14 mouse cellular contexts compared by ENCODE assay signal in the genomic region with DNA sequence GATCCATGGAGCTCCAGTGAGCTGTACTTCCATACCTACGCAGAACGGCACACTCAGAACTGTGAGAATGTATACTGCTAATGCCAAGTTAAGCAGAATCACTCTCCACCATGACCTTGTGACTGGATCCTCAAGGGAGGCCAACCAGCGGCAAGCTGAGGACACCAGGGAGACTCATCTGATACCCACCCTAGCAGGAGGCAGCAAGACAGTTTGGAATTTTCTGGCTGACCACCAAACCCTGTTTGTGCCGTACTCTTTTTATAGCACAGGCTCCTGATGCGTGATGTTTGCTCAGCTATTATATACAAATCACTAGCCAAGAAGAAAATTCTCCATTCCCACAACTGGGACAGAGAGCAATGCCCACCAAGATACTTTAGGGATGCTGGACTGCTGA. TPM values are rescaled to one million over a fixed set of nuclear protein-coding genes. Genes with fewer than 3 reads are reported as not detected.
DNase-seq lines count a peak whose midpoint lies in the region; ATAC-seq and TF ChIP-seq lines count a peak whose summit lies in the region.
"Had no signal": no experiment of that assay in that cellular context is flagged by ENCODE, and none has a peak within 500 bp of the region (broad histone marks: within the 10 kb centered on the region; RNA-seq: fewer than 3 reads in every experiment).

No protein-coding gene starts in this region.

- H3K4me2 ChIP-seq in lung, embryonic 14.5 days, result no peak overlapping the region
- peak overlapping the region; percentile 10; the same call in 1 of the 2 replicates for H3K4me2 ChIP-seq in heart, embryonic 14.5 days (ENCODE audit: low read length)
- H3K4me2 ChIP-seq: forebrain, embryonic 15.5 days; liver, embryonic 13.5 days; midbrain, embryonic 12.5 days had no signal

- peak overlapping the region; percentile 46; the same call in 1 of the 2 replicates for H3K27ac ChIP-seq in lung, embryonic 14.5 days (ENCODE audit: low read depth)
- peak overlapping the region; percentile 23 to 77 for H3K27ac ChIP-seq in heart, embryonic 14.5 days (replicated peaks in 1 of 2; ENCODE audit: control insufficient read depth in 1 of 2, insufficient read depth in 1 of 2, low read depth in 2 of 2, low read length in 2 of 2)
- H3K27ac ChIP-seq in hindbrain, embryonic 10.5 days, result no peak overlapping the region
- H3K27ac ChIP-seq: forebrain, embryonic 15.5 days; limb, embryonic 10.5 days; liver, embryonic 13.5 days; midbrain, embryonic 12.5 days had no signal

- H3K9me3 ChIP-seq in lung, embryonic 14.5 days (ENCODE audit: low read depth, low read length), result no peaks in the 10 kb centered on the region
- H3K9me3 ChIP-seq in heart, embryonic 14.5 days (ENCODE audit: control insufficient read depth, low read length), result no peaks in the 10 kb centered on the region
- H3K9me3 ChIP-seq in hindbrain, embryonic 10.5 days, result no peaks in the 10 kb centered on the region
- H3K9me3 ChIP-seq: forebrain, embryonic 15.5 days; limb, embryonic 10.5 days; liver, embryonic 13.5 days; midbrain, embryonic 12.5 days had no signal

- H3K27me3 ChIP-seq in lung, embryonic 14.5 days (ENCODE audit: insufficient read depth, low read length), result no peaks in the 10 kb centered on the region
- no peaks in the 10 kb centered on the region for H3K27me3 ChIP-seq in heart, embryonic 14.5 days (ENCODE audit: control insufficient read depth, insufficient read depth, low read length)
- H3K27me3 ChIP-seq in hindbrain, embryonic 10.5 days (ENCODE audit: insufficient read depth, poor library complexity, severe bottlenecking), result no peaks in the 10 kb centered on the region
- H3K27me3 ChIP-seq: forebrain, embryonic 15.5 days; liver, embryonic 13.5 days; midbrain, embryonic 12.5 days had no signal

- H3K9ac ChIP-seq in lung, embryonic 14.5 days, result no peak overlapping the region
- H3K9ac ChIP-seq in heart, embryonic 14.5 days (ENCODE audit: low read length), result no peak overlapping the region
- H3K9ac ChIP-seq: forebrain, embryonic 15.5 days; liver, embryonic 13.5 days; midbrain, embryonic 12.5 days had no signal

- peaks cover 34% of the 10 kb centered on the region for H3K4me1 ChIP-seq in lung, embryonic 14.5 days (ENCODE audit: insufficient read depth)
- peaks cover 39 to 68% of the 10 kb centered on the region in 2 experiments for H3K4me1 ChIP-seq in heart, embryonic 14.5 days (ENCODE audit: control insufficient read depth in 2 of 2, insufficient read depth in 2 of 2, low read length in 2 of 2)
- peaks cover 37% of the 10 kb centered on the region for H3K4me1 ChIP-seq in hindbrain, embryonic 10.5 days (replicated peaks)

- no peak overlapping the region for H3K4me3 ChIP-seq in lung, embryonic 14.5 days (ENCODE audit: low read depth, low read length)
- no peak overlapping the region for H3K4me3 ChIP-seq in heart, embryonic 14.5 days (ENCODE audit: control insufficient read depth in 1 of 2, insufficient read depth in 1 of 2, low read depth in 1 of 2, low read length in 2 of 2)
- no peak overlapping the region for H3K4me3 ChIP-seq in hindbrain, embryonic 10.5 days
- H3K4me3 ChIP-seq: forebrain, embryonic 15.5 days; limb, embryonic 10.5 days; liver, embryonic 13.5 days; midbrain, embryonic 12.5 days had no signal

- no peaks in the 10 kb centered on the region for H3K36me3 ChIP-seq in lung, embryonic 14.5 days (ENCODE audit: insufficient read depth)
- no peaks in the 10 kb centered on the region for H3K36me3 ChIP-seq in heart, embryonic 14.5 days (ENCODE audit: control insufficient read depth, insufficient read depth, low read length)
- H3K36me3 ChIP-seq in hindbrain, embryonic 10.5 days, result no peaks in the 10 kb centered on the region
- H3K36me3 ChIP-seq: forebrain, embryonic 15.5 days; limb, embryonic 10.5 days; liver, embryonic 13.5 days; midbrain, embryonic 12.5 days had no signal

- 61% methylated on average over 5 of the region's 5 CpGs for WGBS in lung, embryonic 14.5 days
- 36% methylated on average over 5 of the region's 5 CpGs for WGBS in heart, embryonic 14.5 days
- WGBS in hindbrain, embryonic 10.5 days, result 91% methylated on average over 5 of the region's 5 CpGs

- intact Hi-C loops in gastrocnemius, postnatal 14 days (cut with DNase I; ENCODE audit: low total_unique reads), result no loop called here

- DNase-seq in lung, embryonic 14.5 days, result no peak
- no peak for DNase-seq in lung, postnatal 36 days
- DNase-seq in gastrocnemius, postnatal 14 days, result peak; percentile 52
- DNase-seq in right cerebral cortex, adult 18-20 months, result no peak
- DNase-seq in right cerebral cortex, postnatal 10 days (ENCODE audit: low spot score in 2 of 2), result no peak
- no peak for DNase-seq in hindbrain, embryonic 10.5 days (ENCODE audit: low spot score)
- DNase-seq: cerebellum, adult 8-10 months; liver, embryonic 13.5 days; lung, postnatal 4 days had no signal

- no peak for ATAC-seq in lung, embryonic 14.5 days (ENCODE audit: insufficient read depth)
- 0 out of 2 replicates have a peak, but pooled peaks have one; percentile 48 for ATAC-seq in heart, embryonic 14.5 days (ENCODE audit: insufficient number of reproducible peaks, insufficient read depth, low FRiP score, low read depth)
- ATAC-seq: forebrain, embryonic 15.5 days had no signal

- TF ChIP-seq CTCF in lung, embryonic 14.5 days (IDR thresholded peaks at IDR 0.05; ENCODE audit: low read depth), result no peak

RNA-seq across cellular contexts. Expression of a gene that starts 50.0 kb away (rescaled TPM):
- 14.2 and 14.8 TPM in 2 replicates for polyA plus RNA-seq in lung, embryonic 14.5 days (2014; fragmentation: Nextera tagmentation; extraction: Ambion mirVana)
- 10 to 100 TPM; 29.1 to 33.5 TPM for total RNA-seq in gastrocnemius, postnatal 14 days (2021)
- 14.5 and 16.5 TPM in 2 replicates for polyA plus RNA-seq in heart, embryonic 14.5 days (2014; fragmentation: Nextera tagmentation; extraction: Ambion mirVana)
- 6.7 and 13.2 TPM in 2 replicates for polyA plus RNA-seq in hindbrain, embryonic 10.5 days (2016; fragmentation: Nextera tagmentation; extraction: Ambion mirVana)
- total RNA-seq: granulocyte monocyte progenitor cell, adult 5-6 weeks had no signal
